Mouse (Mus musculus): Measurements from ENCODE around the gene Lamc2. TPM values are rescaled to one million over a fixed set of nuclear protein-coding genes. Genes with fewer than 3 reads are reported as not detected.
A peak's percentile ranks its signal among the peaks of the same experiment; 100 is the strongest.

Gene Lamc2
- polyA plus RNA-seq, 1 experiment from 2014 or later: 1.3 TPM

DNA sequence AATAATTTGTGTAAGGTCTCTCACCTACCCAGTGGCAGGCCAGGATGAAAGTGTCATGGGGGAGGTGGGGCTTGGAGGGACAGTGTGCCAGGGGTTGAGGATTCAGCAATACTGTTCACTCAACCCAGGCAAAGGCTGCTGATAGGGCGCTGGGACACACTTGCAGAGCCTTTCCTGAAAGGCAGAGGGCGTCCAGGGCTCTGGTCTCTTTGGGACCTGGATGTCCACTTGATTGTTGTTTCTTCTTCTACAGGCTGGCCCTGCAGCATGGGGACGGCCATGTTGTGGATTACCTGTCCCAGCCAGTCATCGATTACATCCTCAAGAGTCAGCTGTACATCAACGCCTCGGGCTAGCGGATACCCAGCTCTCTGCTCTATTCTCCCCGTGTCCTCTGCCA, 70.9 kb downstream of the Lamc2 start:
- no peaks in the 10 kb centered on the region for H3K4me1 ChIP-seq (ENCODE audit: control insufficient read depth, insufficient read depth, low read length)
- peaks cover 13% of the 10 kb centered on the region for H3K36me3 ChIP-seq (ENCODE audit: control insufficient read depth, insufficient read depth, low read length)
- H3K27ac ChIP-seq (replicated peaks; ENCODE audit: low read depth, low read length): no peak overlapping the region
- H3K4me3 ChIP-seq (replicated peaks; ENCODE audit: low read depth, low read length): no peak overlapping the region
- ATAC-seq (ENCODE audit: low FRiP score, low TSS enrichment): no peak
- no peaks in the 10 kb centered on the region for H3K27me3 ChIP-seq (ENCODE audit: control insufficient read depth, insufficient read depth, low read length)
- no peaks in the 10 kb centered on the region for H3K9me3 ChIP-seq (ENCODE audit: control insufficient read depth, low read length)
- no peak overlapping the region for H3K4me2 ChIP-seq (ENCODE audit: low read length)
- H3K9ac ChIP-seq (replicated peaks; ENCODE audit: low read length): no peak overlapping the region
- DNase-seq: no peak
- 86% methylated on average over 8 of the region's 8 CpGs for WGBS

DNA sequence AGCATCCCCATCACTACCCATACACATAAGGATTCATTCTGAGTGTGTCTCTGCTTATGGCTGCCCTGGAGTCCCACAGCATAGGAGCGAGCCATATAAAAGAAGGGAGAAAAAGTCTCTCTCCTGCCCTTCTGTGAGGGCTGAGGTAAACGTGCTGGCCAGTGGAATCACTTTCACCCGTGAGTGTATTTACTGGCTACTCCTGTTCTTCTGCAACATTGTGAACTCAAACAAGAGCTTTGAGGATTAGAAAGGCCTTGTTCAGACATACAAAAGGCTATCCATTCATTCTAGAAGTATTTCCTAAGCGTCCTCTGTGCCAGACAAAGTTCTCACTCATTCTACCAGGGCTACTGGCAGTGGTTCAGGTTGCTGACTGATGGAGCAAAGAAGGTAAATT, 74.7 kb downstream of the Lamc2 start:
- Histone ChIP-seq H3K36me3 (ENCODE audit: control insufficient read depth, insufficient read depth, low read length) (peaks cover 13% of the 10 kb centered on the region), H3K27me3 (ENCODE audit: control insufficient read depth, insufficient read depth, low read length) (no peaks in the 10 kb centered on the region), H3K27ac (replicated peaks; ENCODE audit: low read depth, low read length) (no peak overlapping the region), H3K4me1 (ENCODE audit: control insufficient read depth, insufficient read depth, low read length) (0 out of 2 replicates have a peak, but pooled peaks cover 4% of the 10 kb centered on the region), H3K9ac (replicated peaks; ENCODE audit: low read length) (no peak overlapping the region), H3K4me2 (ENCODE audit: low read length) (no peak overlapping the region), H3K4me3 (replicated peaks; ENCODE audit: low read depth, low read length) (no peak overlapping the region), H3K9me3 (ENCODE audit: control insufficient read depth, low read length) (no peaks in the 10 kb centered on the region)
- ATAC-seq (ENCODE audit: low FRiP score, low TSS enrichment) (no peak), DNase-seq (no peak)
- 48% methylated on average over 4 of the region's 4 CpGs for WGBS

DNA sequence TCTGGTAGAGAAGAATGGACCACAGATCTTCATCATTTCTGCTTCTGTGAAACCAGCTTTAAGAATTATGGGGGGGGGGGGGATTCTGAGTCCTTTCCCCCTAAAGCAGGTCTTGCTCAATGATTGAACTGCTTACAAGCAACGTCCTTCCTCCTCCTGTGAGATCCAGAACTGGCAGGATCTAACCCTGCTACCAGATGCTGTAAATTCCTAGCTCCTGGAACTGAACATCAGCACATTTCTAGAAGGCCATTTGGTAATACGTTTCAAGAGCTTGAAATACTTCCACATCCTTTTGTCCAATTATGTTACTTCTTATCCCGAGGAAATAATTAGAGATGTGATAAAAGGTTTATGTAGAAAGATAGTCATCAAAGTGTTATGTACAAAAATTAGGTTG, 76.4 kb downstream of the Lamc2 start:
- H3K4me3 ChIP-seq (replicated peaks; ENCODE audit: low read depth, low read length): no peak overlapping the region
- no peaks in the 10 kb centered on the region for H3K9me3 ChIP-seq (ENCODE audit: control insufficient read depth, low read length)
- ATAC-seq (ENCODE audit: low FRiP score, low TSS enrichment): no peak
- no peak for DNase-seq
- H3K4me2 ChIP-seq (ENCODE audit: low read length): no peak overlapping the region
- no peaks in the 10 kb centered on the region for H3K27me3 ChIP-seq (ENCODE audit: control insufficient read depth, insufficient read depth, low read length)
- peaks cover 10% of the 10 kb centered on the region for H3K36me3 ChIP-seq (ENCODE audit: control insufficient read depth, insufficient read depth, low read length)
- no peak overlapping the region for H3K27ac ChIP-seq (replicated peaks; ENCODE audit: low read depth, low read length)
- H3K9ac ChIP-seq (replicated peaks; ENCODE audit: low read length): no peak overlapping the region
- WGBS: 84% methylated on average over 3 of the region's 3 CpGs
- 0 out of 2 replicates have a peak, but pooled peaks cover 4% of the 10 kb centered on the region for H3K4me1 ChIP-seq (ENCODE audit: control insufficient read depth, insufficient read depth, low read length)

DNA sequence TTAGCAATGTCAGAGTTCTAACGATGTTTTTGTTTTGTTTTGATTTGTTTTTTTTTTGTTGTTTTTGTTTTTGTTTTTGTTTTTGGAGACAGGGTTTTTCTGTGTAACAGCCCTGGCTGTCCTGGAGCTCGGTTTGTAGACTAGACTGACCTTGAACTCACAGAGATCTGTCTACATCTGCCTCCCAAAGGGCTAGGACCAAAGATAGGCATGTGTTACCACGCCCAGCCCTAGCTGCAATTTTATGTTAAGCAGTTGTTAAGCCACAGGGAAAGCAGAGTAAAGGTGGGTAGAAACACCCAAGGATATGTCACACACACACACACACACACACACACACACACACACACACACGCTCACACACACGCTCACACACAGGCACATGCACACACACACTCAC, 76.9 kb downstream of the Lamc2 start:
- no peak overlapping the region for H3K4me2 ChIP-seq (ENCODE audit: low read length)
- H3K9me3 ChIP-seq (ENCODE audit: control insufficient read depth, low read length): no peaks in the 10 kb centered on the region
- peaks cover 10% of the 10 kb centered on the region for H3K36me3 ChIP-seq (ENCODE audit: control insufficient read depth, insufficient read depth, low read length)
- DNase-seq (no peak), ATAC-seq (ENCODE audit: low FRiP score, low TSS enrichment) (no peak)
- no peak overlapping the region for H3K27ac ChIP-seq (replicated peaks; ENCODE audit: low read depth, low read length)
- no peak overlapping the region for H3K9ac ChIP-seq (replicated peaks; ENCODE audit: low read length)
- no peaks in the 10 kb centered on the region for H3K27me3 ChIP-seq (ENCODE audit: control insufficient read depth, insufficient read depth, low read length)
- no peak overlapping the region for H3K4me3 ChIP-seq (replicated peaks; ENCODE audit: low read depth, low read length)
- H3K4me1 ChIP-seq (ENCODE audit: control insufficient read depth, insufficient read depth, low read length): 0 out of 2 replicates have a peak, but pooled peaks cover 4% of the 10 kb centered on the region
- 85% methylated on average over 5 of the region's 5 CpGs for WGBS

DNA sequence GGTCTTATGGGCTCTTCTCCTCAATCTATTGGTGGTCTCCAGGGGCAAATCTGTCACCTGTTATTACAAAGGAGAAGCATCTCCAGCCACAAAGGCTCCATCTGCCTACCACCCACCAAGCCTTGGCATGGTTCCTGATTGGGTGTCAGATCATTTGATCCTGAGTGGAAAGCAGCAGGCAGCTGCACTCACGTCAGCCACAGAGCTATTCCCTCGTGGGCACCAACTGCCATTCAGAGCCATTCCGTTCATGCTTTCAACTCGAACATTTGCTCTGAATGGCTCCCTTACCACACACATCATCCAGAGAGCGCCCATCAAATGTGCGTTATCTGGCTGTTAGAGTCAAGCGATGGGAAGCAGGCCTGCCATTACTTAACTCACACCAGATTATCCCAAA, 78.4 kb downstream of the Lamc2 start:
- ATAC-seq (ENCODE audit: low FRiP score, low TSS enrichment) (no peak; the same call in 1 of the 2 replicates), DNase-seq (peak; percentile 68)
- H3K27ac ChIP-seq (replicated peaks; ENCODE audit: low read depth, low read length): no peak overlapping the region

DNA sequence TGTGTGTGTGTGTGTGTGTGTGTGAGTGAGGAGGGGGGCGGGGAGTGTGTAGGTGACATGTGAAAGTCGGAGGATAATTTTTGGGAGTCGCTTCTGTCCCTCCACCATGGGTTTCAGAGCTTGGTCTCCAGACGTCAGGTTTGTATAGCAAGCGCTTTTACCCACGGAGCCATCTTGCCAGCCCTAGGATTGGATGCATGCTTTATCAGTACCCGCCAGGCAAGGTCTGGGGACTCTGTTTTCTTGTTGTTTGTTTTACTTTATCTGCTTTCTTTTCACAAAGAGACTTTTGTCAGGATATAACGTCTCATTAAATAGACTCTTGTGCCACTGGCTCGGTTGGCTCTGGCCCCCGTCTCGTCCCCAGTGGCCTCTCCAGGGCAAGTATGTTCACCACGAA, 81.4 kb downstream of the Lamc2 start:
- ATAC-seq (ENCODE audit: low FRiP score, low TSS enrichment): no peak
- WGBS: 83% methylated on average over 12 of the region's 12 CpGs
- H3K36me3 ChIP-seq (ENCODE audit: control insufficient read depth, insufficient read depth, low read length): no peaks in the 10 kb centered on the region

More for the DNA sequence above, 78.4 kb downstream of the Lamc2 start:
- no peaks in the 10 kb centered on the region for H3K27me3 ChIP-seq (ENCODE audit: control insufficient read depth, insufficient read depth, low read length)
- H3K9me3 ChIP-seq (ENCODE audit: control insufficient read depth, low read length): no peaks in the 10 kb centered on the region
- no peak overlapping the region for H3K9ac ChIP-seq (replicated peaks; ENCODE audit: low read length)
- 0 out of 2 replicates have a peak, but pooled peaks cover 4% of the 10 kb centered on the region for H3K4me1 ChIP-seq (ENCODE audit: control insufficient read depth, insufficient read depth, low read length)
- WGBS: 48% methylated on average over 7 of the region's 7 CpGs
- no peak overlapping the region for H3K4me2 ChIP-seq (ENCODE audit: low read length)
- H3K4me3 ChIP-seq (replicated peaks; ENCODE audit: low read depth, low read length): no peak overlapping the region
- H3K36me3 ChIP-seq (ENCODE audit: control insufficient read depth, insufficient read depth, low read length): peaks cover 9% of the 10 kb centered on the region

DNA sequence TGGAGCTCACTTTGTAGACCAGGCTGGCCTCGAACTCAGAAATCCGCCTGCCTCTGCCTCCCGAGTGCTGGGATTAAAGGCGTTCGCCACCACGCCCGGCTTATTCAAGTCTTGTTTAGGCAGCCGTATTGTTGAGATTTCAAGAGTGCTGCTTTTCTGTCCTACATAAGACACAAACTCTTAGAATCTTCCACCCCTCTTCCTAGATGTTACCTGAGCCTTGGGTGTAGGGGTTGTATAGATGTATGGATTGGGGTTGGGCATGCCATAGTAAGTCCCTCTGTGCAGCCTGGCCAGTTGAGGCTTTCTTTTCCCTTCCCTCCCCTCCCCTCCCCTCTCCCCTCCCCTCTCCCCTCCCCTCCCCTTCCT, 83.1 kb downstream of the Lamc2 start:
- Histone ChIP-seq H3K27ac (replicated peaks; ENCODE audit: low read depth, low read length) (no peak overlapping the region), H3K4me2 (ENCODE audit: low read length) (no peak overlapping the region), H3K9ac (replicated peaks; ENCODE audit: low read length) (no peak overlapping the region)

More for the DNA sequence above, 81.4 kb downstream of the Lamc2 start:
- Histone ChIP-seq H3K9me3 (ENCODE audit: control insufficient read depth, low read length) (no peaks in the 10 kb centered on the region), H3K4me2 (ENCODE audit: low read length) (no peak overlapping the region), H3K27ac (replicated peaks; ENCODE audit: low read depth, low read length) (no peak overlapping the region), H3K4me3 (replicated peaks; ENCODE audit: low read depth, low read length) (no peak overlapping the region), H3K27me3 (ENCODE audit: control insufficient read depth, insufficient read depth, low read length) (no peaks in the 10 kb centered on the region), H3K4me1 (ENCODE audit: control insufficient read depth, insufficient read depth, low read length) (0 out of 2 replicates have a peak, but pooled peaks cover 4% of the 10 kb centered on the region), H3K9ac (replicated peaks; ENCODE audit: low read length) (no peak overlapping the region)
- DNase-seq: no peak

DNA sequence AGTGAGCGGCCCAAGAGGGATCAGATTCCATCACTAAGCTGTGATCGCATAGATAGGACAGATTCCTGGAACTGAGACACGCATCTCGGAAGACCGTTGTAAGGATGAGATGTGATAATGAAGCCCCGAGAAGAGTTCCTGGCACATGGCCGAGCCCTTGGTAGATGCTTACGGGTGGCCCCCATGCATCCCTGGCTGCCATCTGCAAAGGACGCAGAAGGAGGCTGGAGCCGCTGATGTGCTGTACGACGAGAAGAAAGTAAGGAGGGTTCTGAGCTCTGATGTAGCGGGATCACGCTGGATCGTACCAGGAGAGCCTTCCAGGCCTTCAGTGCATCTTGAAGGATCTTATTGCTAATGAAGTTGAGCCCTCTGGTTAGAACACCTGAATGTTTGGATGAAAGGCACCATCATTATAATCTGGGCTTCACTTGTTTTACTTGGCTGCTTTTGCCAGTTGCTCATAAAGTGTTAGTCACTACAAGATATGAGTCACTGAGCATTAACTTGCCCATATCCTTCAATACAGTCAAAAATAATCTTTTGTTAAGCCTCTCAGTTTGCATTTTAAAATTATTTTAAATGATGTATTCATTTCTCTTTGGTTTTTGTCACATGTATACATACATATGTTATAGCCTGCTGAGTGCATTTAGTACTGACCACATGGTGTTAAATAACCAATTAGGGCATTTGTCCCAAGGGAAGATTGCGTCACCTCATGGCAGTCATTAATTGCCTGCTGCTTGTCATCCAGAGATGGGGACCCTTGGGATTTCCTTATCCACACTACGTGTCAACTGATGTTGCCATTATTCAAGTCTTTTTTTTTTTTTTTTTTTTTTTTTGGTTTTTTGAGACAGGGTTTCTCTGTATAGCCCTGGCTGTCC, 83.7 kb downstream of the Lamc2 start:
- ATAC-seq (ENCODE audit: low FRiP score, low TSS enrichment) (no peak), DNase-seq (peak; percentile 26)
- Histone ChIP-seq H3K27me3 (ENCODE audit: control insufficient read depth, insufficient read depth, low read length) (no peaks in the 10 kb centered on the region), H3K9me3 (ENCODE audit: control insufficient read depth, low read length) (no peaks in the 10 kb centered on the region), H3K27ac (replicated peaks; ENCODE audit: low read depth, low read length) (no peak overlapping the region), H3K4me2 (ENCODE audit: low read length) (no peak overlapping the region), H3K4me1 (ENCODE audit: control insufficient read depth, insufficient read depth, low read length) (0 out of 2 replicates have a peak, but pooled peaks cover under 1% of the 10 kb centered on the region), H3K9ac (replicated peaks; ENCODE audit: low read length) (no peak overlapping the region), H3K4me3 (replicated peaks; ENCODE audit: low read depth, low read length) (no peak overlapping the region), H3K36me3 (ENCODE audit: control insufficient read depth, insufficient read depth, low read length) (no peaks in the 10 kb centered on the region)
- 92% methylated on average over 17 of the region's 17 CpGs for WGBS

More for the DNA sequence above, 83.1 kb downstream of the Lamc2 start:
- Histone ChIP-seq H3K4me1 (ENCODE audit: control insufficient read depth, insufficient read depth, low read length) (0 out of 2 replicates have a peak, but pooled peaks cover 4% of the 10 kb centered on the region), H3K36me3 (ENCODE audit: control insufficient read depth, insufficient read depth, low read length) (no peaks in the 10 kb centered on the region), H3K9me3 (ENCODE audit: control insufficient read depth, low read length) (no peaks in the 10 kb centered on the region), H3K4me3 (replicated peaks; ENCODE audit: low read depth, low read length) (no peak overlapping the region), H3K27me3 (ENCODE audit: control insufficient read depth, insufficient read depth, low read length) (no peaks in the 10 kb centered on the region)
- WGBS: 96% methylated on average over 7 of the region's 8 CpGs
- DNase-seq: no peak
- no peak for ATAC-seq (ENCODE audit: low FRiP score, low TSS enrichment)

All from midbrain, embryonic 14.5 days (tissue).